Mouse (Mus musculus) liver, postnatal 0 days (tissue): ENCODE data around the gene Gm5773. TPM values are rescaled to one million over a fixed set of nuclear protein-coding genes. Genes with fewer than 3 reads are reported as not detected.
"Not testable (repeated sequence)": the region's sequence is repeated elsewhere in the genome, so short reads cannot be mapped to it uniquely, and the experiment has no call there.

ENCODE experiments used
- ATAC-seq: fragments of 200-750 bp; cut with Nextera tagmentation; 2 replicates; pipeline ENCODE4 v1.8.0; 2017; ENCODE audit warnings: mild to moderate bottlenecking, moderate library complexity
- DNase-seq: peaks from one replicate; pipeline ENCODE4 v3.0.0-alpha.2; 2016
- H3K27ac ChIP-seq: fragments of 300-500 bp; sonication (generic); 2 replicates; pipeline ENCODE4 v1.5.1; 2014; ENCODE audit warnings: antibody characterized with exemption, moderate library complexity, mild to moderate bottlenecking, low read depth
- H3K27me3 ChIP-seq: fragments of 300-500 bp; sonication (generic); 2 replicates; pipeline ENCODE4 v1.6.1; 2014; ENCODE audit warnings: low read length, control low read depth, mixed read lengths; ENCODE audit not compliant: insufficient read depth
- H3K36me3 ChIP-seq: fragments of 300-500 bp; sonication (generic); replicated peaks from 2 replicates; pipeline ENCODE4 v1.6.1; 2014; ENCODE audit warnings: mild to moderate bottlenecking, control low read depth, low read length, moderate library complexity, mixed read lengths; ENCODE audit not compliant: insufficient read depth
- H3K4me1 ChIP-seq: fragments of 300-500 bp; sonication (generic); 2 replicates; pipeline ENCODE4 v1.6.1; 2014; ENCODE audit warnings: antibody characterized with exemption, mild to moderate bottlenecking, control low read depth; ENCODE audit not compliant: insufficient read depth
- H3K4me2 ChIP-seq: fragments of 300-500 bp; sonication (generic); 2 replicates; pipeline ENCODE4 v1.6.1; 2014; ENCODE audit warnings: low read depth, mild to moderate bottlenecking, low read length, moderate library complexity, mixed read lengths
- H3K4me3 ChIP-seq: fragments of 300-500 bp; sonication (generic); 2 replicates; pipeline ENCODE4 v1.5.1; 2014; ENCODE audit warnings: low read depth, low read length
- H3K9ac ChIP-seq: fragments of 300-500 bp; sonication (generic); replicated peaks from 2 replicates; pipeline ENCODE4 v1.6.1; 2014; ENCODE audit warnings: mild to moderate bottlenecking, moderate library complexity
- H3K9me3 ChIP-seq: fragments of 300-500 bp; sonication (generic); 2 replicates; pipeline ENCODE4 v1.6.1; 2016; ENCODE audit warnings: mild to moderate bottlenecking, control low read depth, low read length, mixed read lengths
- WGBS: fragments of 180-500 bp; shearing (Covaris S2); extraction: QIAGEN DNeasy Blood & Tissue Kit; methylation state at CpG from one replicate; pipeline ENCODE4 v1.1.7; 2014; ENCODE audit not compliant: insufficient replicate concordance; 5-methylcytosine and 5-hydroxymethylcytosine counted together
- polyA plus RNA-seq: library from polyadenylated mRNA; unstranded; fragments of >200 nt; fragmentation: Nextera tagmentation; extraction: Ambion mirVana; gene quantifications from 2 replicates; pipeline ENCODE4 v1.2.1, GENCODE M21; 2015

Gm5773 gene
- not detected in 2 replicates for polyA plus RNA-seq

DNA sequence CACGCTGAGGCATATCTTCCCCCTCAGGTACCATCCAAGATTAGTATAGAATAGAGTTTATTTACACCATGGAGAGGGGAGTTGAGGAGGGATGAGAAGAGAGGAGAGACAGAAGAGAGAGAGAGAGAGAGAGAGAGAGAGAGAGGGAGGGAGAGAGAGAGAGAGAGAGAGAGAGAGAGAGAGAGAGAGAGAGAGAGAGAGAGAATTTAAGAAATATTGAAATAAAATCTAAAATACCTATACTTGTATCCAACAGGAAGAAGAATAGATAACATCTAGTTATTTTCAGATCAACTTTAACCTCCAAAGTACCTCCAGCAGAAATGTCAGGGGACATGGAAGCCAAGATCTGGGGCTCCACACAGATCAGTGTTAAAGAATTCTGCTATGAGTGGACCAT, at the start of gene Gm5773:
Gene Gm5773 (plus strand): TSS at position 301 of the 400 bp plus-strand sequence.
- ATAC-seq, H3K4me2 ChIP-seq, H3K4me3 ChIP-seq, H3K4me1 ChIP-seq, H3K36me3 ChIP-seq, H3K9me3 ChIP-seq, H3K9ac ChIP-seq, H3K27ac ChIP-seq, DNase-seq, H3K27me3 ChIP-seq: not testable (repeated sequence)
- 66% methylated on average over 1 of the region's 1 CpGs for WGBS

DNA sequence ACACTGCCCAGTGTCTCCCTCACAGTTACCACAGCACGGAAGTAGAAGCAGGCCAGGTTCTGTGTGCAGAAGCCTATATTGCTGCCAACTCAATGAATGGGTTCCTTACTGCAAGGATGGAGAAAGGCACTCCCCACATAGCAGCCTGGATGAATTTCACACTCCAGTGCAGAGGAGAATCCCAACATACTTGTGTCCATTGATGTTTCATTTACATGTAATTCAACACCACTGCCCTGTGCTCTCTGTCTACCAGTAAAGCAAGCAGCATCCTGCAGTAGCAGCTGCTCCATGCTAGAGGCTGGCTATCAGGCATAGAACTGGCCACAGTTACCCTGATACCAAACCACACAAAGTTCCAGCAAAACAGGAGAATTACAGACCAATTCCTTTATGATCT, 27.3 kb upstream of the Gm5773 start:
- not testable (repeated sequence) for ATAC-seq, H3K9ac ChIP-seq, H3K4me1 ChIP-seq, H3K4me2 ChIP-seq, H3K36me3 ChIP-seq, H3K4me3 ChIP-seq, H3K27me3 ChIP-seq, H3K27ac ChIP-seq, DNase-seq, H3K9me3 ChIP-seq
- 80% methylated on average over 1 of the region's 1 CpGs for WGBS

DNA sequence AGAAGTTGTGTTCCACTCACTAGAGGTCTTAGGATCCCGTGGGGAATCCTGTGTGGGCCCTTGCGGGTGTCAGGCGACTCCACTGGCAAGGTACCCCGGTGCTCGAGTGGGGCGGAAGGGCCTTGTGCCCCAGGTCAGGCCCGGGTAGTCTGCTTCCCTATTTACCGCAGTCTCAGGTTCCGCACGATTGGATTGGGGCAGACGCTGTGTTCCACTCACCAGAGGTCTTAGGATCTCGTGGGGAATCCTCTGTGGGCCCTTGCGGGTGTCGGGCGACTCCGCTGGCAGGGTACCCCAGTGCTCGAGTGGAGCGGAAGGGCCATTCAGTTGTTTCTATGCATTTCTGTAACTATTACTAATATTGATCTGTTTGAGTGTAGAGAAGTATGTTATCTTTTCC, 18.8 kb upstream of the Gm5773 start:
- H3K9me3 ChIP-seq, H3K27ac ChIP-seq, H3K4me2 ChIP-seq, H3K27me3 ChIP-seq, ATAC-seq, H3K4me3 ChIP-seq, H3K4me1 ChIP-seq, H3K36me3 ChIP-seq, H3K9ac ChIP-seq, DNase-seq: not testable (repeated sequence)
- WGBS: 80% methylated on average over 18 of the region's 18 CpGs

DNA sequence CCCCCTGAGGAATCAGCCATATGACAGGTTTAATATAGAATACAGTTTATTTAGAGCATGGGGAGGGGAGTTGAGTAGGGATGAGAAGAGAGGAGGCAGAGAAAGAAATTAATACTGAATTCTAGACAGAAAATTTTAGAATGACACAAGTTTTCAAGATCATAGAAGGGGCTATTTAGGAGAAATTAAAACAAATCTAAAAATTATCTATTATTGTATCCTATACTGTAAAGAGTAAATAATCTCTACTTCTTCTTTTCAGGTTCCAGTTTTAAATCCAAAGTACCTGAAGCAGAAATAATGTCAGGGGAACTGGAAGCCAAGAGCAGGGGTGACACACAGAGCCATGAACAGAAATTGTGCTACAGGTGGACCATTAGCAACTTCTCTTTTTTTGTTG, 23.3 kb downstream of the Gm5773 start, which contains the start of gene Tdpoz4:
Gene Tdpoz4 (plus strand): TSS at position 301 of the 400 bp plus-strand sequence.
- not testable (repeated sequence) for H3K27ac ChIP-seq, H3K4me2 ChIP-seq, ATAC-seq, H3K36me3 ChIP-seq, H3K4me1 ChIP-seq, DNase-seq, H3K4me3 ChIP-seq, H3K9ac ChIP-seq, H3K27me3 ChIP-seq, H3K9me3 ChIP-seq

DNA sequence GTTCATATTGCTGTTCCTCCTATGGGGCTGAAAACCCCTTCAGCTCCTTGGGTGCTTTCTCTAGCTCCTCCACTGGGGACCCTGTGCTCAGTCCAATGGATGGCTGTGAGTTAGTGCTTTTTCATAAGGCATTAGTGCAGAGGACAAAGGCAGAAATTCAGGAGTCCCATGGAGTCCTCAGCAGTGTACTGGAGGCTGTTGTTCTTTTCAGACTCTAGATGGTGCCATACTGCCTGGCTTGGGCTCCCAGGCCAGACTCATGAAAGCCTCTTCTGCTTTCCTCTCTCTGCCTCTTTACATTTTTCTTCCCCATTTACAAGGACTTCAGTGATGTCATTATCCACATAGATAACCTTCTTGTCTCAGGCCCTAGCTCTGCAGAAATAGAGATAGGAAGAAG, 40.5 kb downstream of the Gm5773 start:
- not testable (repeated sequence) for DNase-seq, H3K36me3 ChIP-seq, H3K9me3 ChIP-seq, ATAC-seq, H3K4me2 ChIP-seq, H3K4me1 ChIP-seq, H3K4me3 ChIP-seq, H3K27ac ChIP-seq, H3K9ac ChIP-seq, H3K27me3 ChIP-seq

Other genes starting within 250 kb of the Gm5773 start
- 75.4 and 82.0 TPM in 2 replicates for gene S100a10, start 217.9 kb upstream of the Gm5773 start, polyA plus RNA-seq
- not detected in 2 replicates for gene Tdpoz2, start 120.3 kb upstream of the Gm5773 start, polyA plus RNA-seq
- not detected in 2 replicates for gene Tdpoz1, start 96.7 kb upstream of the Gm5773 start, polyA plus RNA-seq
- not detected in 2 replicates for gene Gm37596, start 79.9 kb upstream of the Gm5773 start, polyA plus RNA-seq
- gene Tdpoz4, start 23.4 kb downstream of the Gm5773 start, polyA plus RNA-seq: not detected in 2 replicates
- gene Tdpoz3, start 53.0 kb downstream of the Gm5773 start, polyA plus RNA-seq: not detected in 2 replicates
- not detected in 2 replicates for gene Gm9117, start 170.5 kb downstream of the Gm5773 start, polyA plus RNA-seq
- not detected in 2 replicates for gene Tdpoz5, start 188.3 kb downstream of the Gm5773 start, polyA plus RNA-seq